Mouse (Mus musculus) CH12.LX (cell line): ENCODE data around the gene Mb. TPM values are rescaled to one million over a fixed set of nuclear protein-coding genes. Genes with fewer than 3 reads are reported as not detected.

ENCODE experiments used
- DNase-seq: peaks from one replicate; pipeline ENCODE4 v3.0.0-alpha.2; 2013; ENCODE audit errors: extremely low read depth
- H3K27ac ChIP-seq: 2 replicates; pipeline ENCODE4 v1.5.1; 2012; ENCODE audit warnings: low read depth, mild to moderate bottlenecking, control low read depth, moderate library complexity; ENCODE audit not compliant: insufficient read depth
- H3K27me3 ChIP-seq: replicated peaks from 2 replicates; pipeline ENCODE3; 2012; ENCODE audit warnings: inconsistent platforms
- H3K36me3 ChIP-seq, 2 experiments: replicated peaks in 1 of 2; 2 replicates each; pipeline versions ENCODE3 to v1.6.1; 2012; ENCODE audit warnings: inconsistent platforms in 1 of 2, low read length in 1 of 2, mild to moderate bottlenecking in 1 of 2, mixed read lengths in 1 of 2, moderate library complexity in 1 of 2; ENCODE audit not compliant: control insufficient read depth in 1 of 2, insufficient read depth in 1 of 2
- H3K4me1 ChIP-seq, 2 experiments: 2 replicates each; pipeline ENCODE4 v1.6.1; 2012; ENCODE audit warnings: inconsistent platforms in 1 of 2, moderate library complexity in 1 of 2; ENCODE audit not compliant: insufficient read depth in 2 of 2, control insufficient read depth in 1 of 2
- H3K4me2 ChIP-seq: 2 replicates; pipeline ENCODE4 v1.6.1; 2012; ENCODE audit warnings: low read depth, mild to moderate bottlenecking, control low read depth; ENCODE audit not compliant: poor library complexity, insufficient read depth, severe bottlenecking
- H3K4me3 ChIP-seq, 3 experiments: fragments of 150-350 bp in 1 of 3; sonication (generic) in 1 of 3; replicated peaks in 1 of 3; 2 replicates each; pipeline versions ENCODE3 to v1.5.1; 2011 to 2012; ENCODE audit warnings: low read depth in 2 of 3, low read length in 2 of 3, mild to moderate bottlenecking in 2 of 3, moderate library complexity in 2 of 3, control low read depth in 1 of 3, improper control_type of control experiment in 1 of 3, inconsistent platforms in 1 of 3, mixed read lengths in 1 of 3; ENCODE audit not compliant: poor library complexity in 1 of 3
- H3K79me2 ChIP-seq: replicated peaks from 2 replicates; pipeline ENCODE4 v1.6.1; 2012; ENCODE audit warnings: mild to moderate bottlenecking, moderate library complexity; ENCODE audit not compliant: control insufficient read depth, poor library complexity, insufficient read depth, severe bottlenecking; ENCODE audit errors: extremely low read depth
- H3K9ac ChIP-seq: 2 replicates; pipeline ENCODE4 v1.6.1; 2012; ENCODE audit warnings: low read depth, mild to moderate bottlenecking, control low read depth, moderate library complexity; ENCODE audit not compliant: insufficient read depth
- H3K9me3 ChIP-seq: replicated peaks from 2 replicates; pipeline ENCODE3; 2012; ENCODE audit warnings: low read length, inconsistent platforms, mixed read lengths
- CHD1 ChIP-seq: IDR thresholded peaks from 2 replicates; pipeline ENCODE4 v1.6.1; 2012; ENCODE audit warnings: low read depth, low read length, improper control_type of control experiment, inconsistent platforms
- CTCF ChIP-seq, 2 experiments: IDR thresholded peaks in 1 of 2; conservative IDR thresholded peaks in 1 of 2; 2 replicates each; pipeline ENCODE4 v1.5.1; 2011 to 2012; ENCODE audit warnings: low read depth in 2 of 2, low read length in 2 of 2, improper control_type of control experiment in 1 of 2, inconsistent platforms in 1 of 2, mild to moderate bottlenecking in 1 of 2, moderate library complexity in 1 of 2
- E2F4 ChIP-seq: IDR thresholded peaks from 2 replicates; pipeline ENCODE4 v1.6.1; 2011; ENCODE audit warnings: low read depth, low read length, improper control_type of control experiment; ENCODE audit not compliant: insufficient replicate concordance
- ELF1 ChIP-seq: IDR thresholded peaks from 2 replicates; pipeline ENCODE4 v1.6.1; 2014; ENCODE audit warnings: low read depth, mild to moderate bottlenecking, inconsistent platforms, low read length, improper control_type of control experiment
- ETS1 ChIP-seq: conservative IDR thresholded peaks from 2 replicates; pipeline ENCODE4 v1.6.1; 2012; ENCODE audit warnings: low read depth, mild to moderate bottlenecking, inconsistent platforms, low read length, improper control_type of control experiment, moderate library complexity
- IRF4 ChIP-seq: IDR thresholded peaks from 2 replicates; pipeline ENCODE4 v1.6.1; 2014; ENCODE audit warnings: low read depth, mild to moderate bottlenecking, inconsistent platforms, low read length, improper control_type of control experiment
- JUN ChIP-seq: IDR thresholded peaks from 2 replicates; pipeline ENCODE4 v1.6.1; 2011; ENCODE audit warnings: low read depth, mild to moderate bottlenecking, low read length, improper control_type of control experiment, moderate library complexity; ENCODE audit not compliant: insufficient read depth
- JUND ChIP-seq: conservative IDR thresholded peaks from 2 replicates; pipeline ENCODE4 v1.6.1; 2011; ENCODE audit warnings: low read depth, low read length, improper control_type of control experiment
- MAX ChIP-seq: IDR thresholded peaks from 2 replicates; pipeline ENCODE4 v1.6.1; 2011; ENCODE audit warnings: low read length, improper control_type of control experiment
- MXI1 ChIP-seq: IDR thresholded peaks from 2 replicates; pipeline ENCODE4 v1.6.1; 2011; ENCODE audit warnings: mild to moderate bottlenecking, low read depth, low read length, improper control_type of control experiment
- MYC ChIP-seq: IDR thresholded peaks from 2 replicates; pipeline ENCODE4 v1.6.1; 2011; ENCODE audit warnings: low read depth, mild to moderate bottlenecking, improper control_type of control experiment, low read length
- NELFE ChIP-seq: IDR thresholded peaks from 2 replicates; pipeline ENCODE4 v1.6.1; 2011; ENCODE audit warnings: low read depth, low read length, improper control_type of control experiment
- POLR2A ChIP-seq: IDR thresholded peaks from 2 replicates; pipeline ENCODE4 v1.6.1; 2011; ENCODE audit warnings: low read depth, mild to moderate bottlenecking, improper control_type of control experiment, low read length
- POLR2AphosphoS2 ChIP-seq: IDR thresholded peaks from 2 replicates; pipeline ENCODE4 v1.6.1; 2011; ENCODE audit warnings: low read depth, low read length, improper control_type of control experiment
- RAD21 ChIP-seq: IDR thresholded peaks from 2 replicates; pipeline ENCODE4 v1.6.1; 2011; ENCODE audit warnings: low read depth, mild to moderate bottlenecking, low read length, improper control_type of control experiment, moderate library complexity
- RCOR1 ChIP-seq: conservative IDR thresholded peaks from 2 replicates; pipeline ENCODE4 v1.6.1; 2012; ENCODE audit warnings: low read depth, mild to moderate bottlenecking, inconsistent platforms, low read length, improper control_type of control experiment
- SIN3A ChIP-seq: IDR thresholded peaks from 2 replicates; pipeline ENCODE4 v1.6.1; 2012; ENCODE audit warnings: low read length, improper control_type of control experiment, inconsistent platforms
- TBP ChIP-seq: conservative IDR thresholded peaks from 2 replicates; pipeline ENCODE4 v1.6.1; 2011; ENCODE audit warnings: low read depth, low read length, improper control_type of control experiment
- TCF12 ChIP-seq: IDR thresholded peaks from 2 replicates; pipeline ENCODE4 v1.6.1; 2014; ENCODE audit warnings: low read depth, mild to moderate bottlenecking, inconsistent platforms, low read length, improper control_type of control experiment
- ZMIZ1 ChIP-seq: IDR thresholded peaks from 2 replicates; pipeline ENCODE4 v1.6.1; 2012; ENCODE audit warnings: low read depth, mild to moderate bottlenecking, inconsistent platforms, low read length, improper control_type of control experiment
- ZNF384 ChIP-seq: IDR thresholded peaks from 2 replicates; pipeline ENCODE4 v1.6.1; 2012; ENCODE audit warnings: low read depth, low read length, improper control_type of control experiment, inconsistent platforms
- dilution Hi-C: fragments of 300-500 bp; cut with MboI; formaldehyde crosslinking; loops from 2 replicates; pipeline ENCODE4 v1.14.3; 2020; ENCODE audit warnings: low sequenced_read_pairs; ENCODE audit not compliant: extremely low pct_unique_long_range_greater_than_20kb, extremely low pct_ligation_motif_present
- in situ Hi-C: fragments of 300-500 bp; cut with MboI; formaldehyde crosslinking; loops from 3 replicates; pipeline ENCODE4 v1.14.3; 2019; ENCODE audit warnings: low sequenced_read_pairs, low pct_ligation_motif_present, low pct_unique_long_range_greater_than_20kb, mixed read lengths
- polyA plus RNA-seq: library from polyadenylated mRNA; unstranded; fragments of >175 nt; gene quantifications from 2 replicates; pipeline ENCODE4 v1.2.1, GENCODE M21; 2012; ENCODE audit warnings: low read depth; ENCODE audit not compliant: insufficient read length
- total RNA-seq, 2 experiments: library from RNA; depleted of rRNA; stranded (reverse); fragments of 300-350 nt in 1 of 2; fragments of >200 nt in 1 of 2; gene quantifications; 2 replicates each; pipeline ENCODE4 v1.2.3; 2012 to 2014

Mb gene
- total and polyA plus RNA-seq, 3 experiments, result not detected

DNA sequence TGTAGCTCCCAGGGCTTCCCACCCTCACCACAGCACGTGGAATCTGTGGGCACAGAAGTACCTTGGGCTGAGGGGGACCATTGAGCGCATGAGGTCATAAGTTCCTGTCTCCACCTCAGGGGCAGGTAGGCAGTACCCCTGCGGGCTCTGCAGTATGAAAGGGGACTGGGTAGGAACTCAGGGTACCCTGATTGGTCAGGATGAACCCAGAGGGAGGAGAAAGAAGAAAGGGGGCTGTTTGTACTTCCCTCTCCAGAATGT is 6.3 kb upstream of the Mb start:
- 0 out of 4 replicates have a peak, but pooled peaks cover 0 to 2% of the 10 kb centered on the region in 2 experiments for H3K4me1 ChIP-seq
- H3K9me3 ChIP-seq, result no peaks in the 10 kb centered on the region
- peaks cover 79% of the 10 kb centered on the region for H3K27me3 ChIP-seq
- H3K79me2 ChIP-seq, result no peaks in the 10 kb centered on the region
- in situ Hi-C loops (no loop called here), dilution Hi-C loops (no loop called here)
- H3K27ac ChIP-seq, result no peak overlapping the region
- H3K36me3 ChIP-seq, result no peaks in the 10 kb centered on the region
- no peak overlapping the region for H3K4me3 ChIP-seq
- H3K9ac ChIP-seq, result no peak overlapping the region
- no peak for TF ChIP-seq POLR2AphosphoS2
- TF ChIP-seq TBP, result no peak
- no peak for TF ChIP-seq RCOR1
- no peak for TF ChIP-seq MXI1
- no peak for TF ChIP-seq ELF1
- no peak for TF ChIP-seq NELFE
- TF ChIP-seq ZNF384, result no peak
- TF ChIP-seq TCF12, result no peak
- no peak for TF ChIP-seq POLR2A
- TF ChIP-seq JUN, result no peak
- no peak for TF ChIP-seq SIN3A
- no peak for TF ChIP-seq CHD1
- TF ChIP-seq E2F4, result no peak
- TF ChIP-seq IRF4, result no peak
- DNase-seq, result no peak
- no peak overlapping the region for H3K4me2 ChIP-seq

DNA sequence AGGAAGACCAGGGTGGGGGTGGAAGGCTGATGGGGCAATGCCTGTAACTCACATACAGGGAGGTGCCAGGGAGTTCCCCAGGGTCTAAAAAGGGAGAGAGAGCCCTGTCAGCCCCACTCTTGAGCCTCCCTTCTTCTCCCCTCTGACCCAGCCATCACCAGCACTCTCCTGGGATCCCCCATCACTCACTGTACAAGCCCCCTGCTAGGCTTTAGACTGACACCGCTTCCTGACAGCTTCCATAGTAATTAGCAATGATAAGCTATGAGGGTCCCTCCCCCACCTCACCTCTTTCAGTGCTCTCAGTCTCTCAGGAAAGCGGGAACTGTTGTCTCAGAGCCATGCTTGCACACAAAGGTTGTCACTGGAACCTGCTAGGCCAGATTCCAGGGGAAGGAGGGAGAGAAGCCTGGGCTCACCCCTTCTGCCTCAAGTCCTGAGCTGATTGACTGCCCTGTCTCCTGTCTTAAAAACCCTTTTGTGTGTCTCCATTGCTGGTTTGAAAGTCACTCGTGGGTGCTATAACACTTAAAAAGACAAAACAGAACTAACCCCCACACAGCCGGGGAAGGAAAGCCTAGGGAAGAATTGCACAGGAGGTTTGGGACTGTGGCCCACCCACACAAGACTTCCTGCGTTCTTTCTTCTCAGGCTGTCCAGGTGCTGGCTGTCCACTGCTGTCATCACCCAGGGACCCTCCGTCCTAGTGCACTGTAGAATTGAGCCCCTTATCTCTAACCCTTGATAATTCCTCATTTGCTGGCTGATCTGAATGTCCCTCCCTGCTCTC is 5.7 kb upstream of the Mb start:
- H3K79me2 ChIP-seq, result no peaks in the 10 kb centered on the region
- TF ChIP-seq MYC, result no peak
- TF ChIP-seq ELF1, result no peak
- TF ChIP-seq JUND, result no peak
- no peak for TF ChIP-seq IRF4
- no peak for TF ChIP-seq RCOR1
- TF ChIP-seq RAD21, result no peak
- TF ChIP-seq CHD1, result no peak
- TF ChIP-seq SIN3A, result no peak
- TF ChIP-seq MAX, result no peak
- no peak for TF ChIP-seq ETS1
- TF ChIP-seq MXI1, result no peak
- no peak for TF ChIP-seq ZMIZ1
- no peak for TF ChIP-seq CTCF (conservative IDR thresholded peaks at IDR 0.05 in 1 of 2, IDR thresholded peaks at IDR 0.05 in 1 of 2; ENCODE audit: low read depth in 2 of 2, low read length in 2 of 2)
- TF ChIP-seq, all 38 proteins: peak for 0
- in situ Hi-C loops, result no loop called here
- Histone ChIP-seq H3K4me1 (0 out of 4 replicates have a peak, but pooled peaks cover 0 to 2% of the 10 kb centered on the region in 2 experiments), H3K27ac (no peak overlapping the region), H3K9ac (no peak overlapping the region), H3K4me2 (no peak overlapping the region), H3K36me3 (no peaks in the 10 kb centered on the region), H3K4me3 (no peak overlapping the region), H3K9me3 (no peaks in the 10 kb centered on the region), H3K27me3 (peaks cover 81% of the 10 kb centered on the region)
- DNase-seq, result no peak
- dilution Hi-C loops, result no loop called here
